Mouse (Mus musculus): ENCODE data around the gene Rnaseh2a.

DNA sequence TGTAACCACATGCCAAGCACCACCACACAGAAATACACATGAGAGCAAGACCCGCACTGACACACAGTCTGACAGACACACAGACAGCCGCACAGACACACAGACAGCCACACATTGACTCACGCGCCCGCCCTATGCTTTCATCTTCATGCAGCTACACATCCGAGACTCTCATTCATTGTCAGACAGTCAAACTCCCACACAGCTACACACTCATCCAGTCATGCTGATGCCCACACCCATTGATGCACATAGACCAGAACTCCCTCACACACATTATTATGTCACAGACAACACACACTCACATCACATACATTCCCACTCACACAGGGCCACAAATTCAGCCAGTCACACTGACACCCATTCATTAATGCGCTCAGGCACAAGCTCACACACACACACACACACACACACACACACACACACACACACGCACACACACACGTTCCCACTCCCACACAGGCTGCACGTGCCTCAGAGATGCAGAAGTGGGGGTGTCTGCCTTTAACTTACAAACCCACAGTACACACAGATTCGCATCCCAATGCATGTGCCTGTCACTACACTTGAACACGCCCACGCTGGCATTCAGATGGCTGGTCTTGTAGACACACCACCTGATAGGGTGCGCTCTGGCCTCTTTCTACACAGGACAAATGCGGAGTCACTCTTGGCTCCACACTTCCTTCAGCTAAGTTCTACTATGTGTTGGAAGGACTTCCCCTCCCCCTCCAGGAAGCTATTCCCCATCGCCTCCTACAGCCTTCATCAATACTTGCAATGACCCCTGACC, 35.6 kb downstream of the Rnaseh2a start:
- TF ChIP-seq EP300 (optimal IDR thresholded peaks at IDR 0.05) (no peak), CTCF (IDR thresholded peaks at IDR 0.05; ENCODE audit: low read depth) (no peak)
